Mouse (Mus musculus): ENCODE data around the gene Fbn1.
A peak's percentile ranks its signal among the peaks of the same experiment; 100 is the strongest.

The Fbn1 gene

GRCm38 (mm10) chr2:125456059-125456789 is 51.6 kb downstream of the Fbn1 start:
- no peak for DNase-seq (ENCODE audit: low spot score)

DNA sequence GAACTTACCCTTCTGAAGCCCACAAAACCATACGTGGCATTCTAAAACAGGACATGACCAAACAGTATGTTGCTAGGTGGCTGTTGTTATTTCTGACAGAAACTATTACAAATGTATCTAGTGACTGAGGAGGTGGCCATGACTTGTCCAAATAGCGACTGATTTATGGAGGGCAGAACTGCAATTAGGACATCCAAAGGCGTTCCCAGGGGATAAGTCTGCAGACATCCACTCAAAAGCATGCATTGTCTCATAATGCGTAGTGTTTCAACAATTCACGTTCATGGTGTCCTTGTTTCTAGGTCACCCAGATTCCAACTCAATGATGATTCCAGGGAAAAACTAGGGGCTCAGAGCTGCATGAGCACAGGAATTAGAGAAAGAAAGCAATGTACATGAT is 53.0 kb downstream of the Fbn1 start:
- no peak for DNase-seq (ENCODE audit: low spot score)

- DNase-seq (ENCODE audit: low spot score): no peak
Observed at GRCm38 (mm10) chr2:125452369-125453097, 55.3 kb downstream of the Fbn1 start.

GRCm38 (mm10) chr2:125449361-125449760 is 58.4 kb downstream of the Fbn1 start:
- DNase-seq (ENCODE audit: low spot score): no peak

DNA sequence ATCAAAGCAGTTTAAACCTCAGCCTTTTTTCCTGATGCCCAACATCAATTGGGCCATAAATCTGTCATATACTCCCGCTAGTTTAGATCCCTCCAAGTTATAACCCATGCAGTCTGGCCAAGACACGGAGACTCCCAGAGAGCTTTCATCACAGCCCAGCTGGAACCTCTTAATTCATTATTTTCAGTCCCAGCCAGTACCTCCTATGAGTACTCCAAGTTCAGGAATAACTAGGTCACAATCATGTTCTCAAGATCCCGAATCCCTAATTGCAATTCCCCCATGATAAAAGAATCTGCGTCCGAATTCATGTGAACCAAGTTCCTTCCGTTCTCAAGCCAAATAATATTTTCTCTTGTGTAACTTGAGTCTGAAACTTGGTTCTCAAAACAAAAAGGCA is 58.9 kb downstream of the Fbn1 start:
- DNase-seq (ENCODE audit: low spot score): no peak

GRCm38 (mm10) chr2:125447274-125447898 is 60.4 kb downstream of the Fbn1 start:
- DNase-seq (ENCODE audit: low spot score): no peak

DNA sequence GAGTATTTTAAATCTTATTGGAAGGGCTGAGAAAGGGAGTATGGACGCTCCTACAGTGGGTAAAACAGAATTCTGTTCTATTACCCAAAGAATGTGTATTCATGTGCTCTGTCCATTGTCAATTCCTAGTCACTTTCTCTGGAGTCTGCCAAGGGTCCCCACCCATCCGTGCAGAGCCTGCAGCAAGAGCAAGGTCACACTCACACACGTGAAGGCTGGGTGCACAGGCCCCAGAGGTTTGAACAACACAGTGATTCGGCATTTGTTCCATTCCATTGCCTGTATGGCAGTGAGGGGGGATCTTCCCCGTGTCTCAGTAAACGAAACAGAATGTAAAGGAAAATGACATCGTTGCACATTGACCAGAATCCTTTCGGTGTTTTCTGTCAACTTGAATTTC is 69.4 kb downstream of the Fbn1 start:
- no peak for DNase-seq (ENCODE audit: low spot score)

DNA sequence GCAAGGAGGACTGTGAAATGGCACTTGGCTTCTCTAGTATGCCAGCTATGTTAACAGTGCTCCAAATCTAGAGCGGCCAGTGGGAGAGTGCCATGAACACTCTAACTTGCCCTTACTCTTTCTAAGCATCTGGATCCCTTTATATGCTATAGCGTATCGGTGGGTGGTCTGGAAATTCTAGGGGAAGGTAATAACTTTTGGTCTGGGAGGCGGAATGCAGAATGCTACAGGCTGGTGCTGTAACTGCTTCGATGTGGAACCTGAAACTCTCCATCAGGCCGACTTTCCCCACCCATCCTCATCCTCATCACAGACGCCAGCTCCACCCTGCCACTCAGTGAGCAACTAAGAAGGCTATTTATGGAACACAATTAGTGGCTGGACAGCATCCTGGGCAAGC is 71.6 kb downstream of the Fbn1 start:
- no peak for DNase-seq (ENCODE audit: low spot score)

GRCm38 (mm10) chr2:125433524-125433923 is 74.3 kb downstream of the Fbn1 start:
- DNase-seq (ENCODE audit: low spot score): no peak

DNA sequence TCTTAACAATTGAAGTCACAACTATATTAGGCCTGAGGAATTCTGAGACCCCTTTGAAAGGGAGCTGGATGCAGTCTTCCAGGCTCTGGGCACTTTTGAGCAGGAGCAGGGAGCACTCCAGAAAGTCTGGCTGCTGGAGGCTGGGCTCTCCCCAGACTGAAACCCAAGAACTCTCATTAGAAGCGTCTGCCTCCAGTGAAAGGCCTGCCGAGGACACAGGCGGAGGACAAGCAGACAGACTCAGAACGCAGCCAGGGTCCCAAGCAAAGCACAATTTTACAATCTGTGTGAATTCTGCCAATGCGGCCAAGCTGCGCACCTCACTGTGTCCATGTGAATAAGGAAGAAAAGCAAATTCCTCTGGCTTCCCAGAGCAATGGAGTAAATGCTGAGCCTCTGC is 76.3 kb downstream of the Fbn1 start:
- no peak for DNase-seq (ENCODE audit: low spot score)

DNA sequence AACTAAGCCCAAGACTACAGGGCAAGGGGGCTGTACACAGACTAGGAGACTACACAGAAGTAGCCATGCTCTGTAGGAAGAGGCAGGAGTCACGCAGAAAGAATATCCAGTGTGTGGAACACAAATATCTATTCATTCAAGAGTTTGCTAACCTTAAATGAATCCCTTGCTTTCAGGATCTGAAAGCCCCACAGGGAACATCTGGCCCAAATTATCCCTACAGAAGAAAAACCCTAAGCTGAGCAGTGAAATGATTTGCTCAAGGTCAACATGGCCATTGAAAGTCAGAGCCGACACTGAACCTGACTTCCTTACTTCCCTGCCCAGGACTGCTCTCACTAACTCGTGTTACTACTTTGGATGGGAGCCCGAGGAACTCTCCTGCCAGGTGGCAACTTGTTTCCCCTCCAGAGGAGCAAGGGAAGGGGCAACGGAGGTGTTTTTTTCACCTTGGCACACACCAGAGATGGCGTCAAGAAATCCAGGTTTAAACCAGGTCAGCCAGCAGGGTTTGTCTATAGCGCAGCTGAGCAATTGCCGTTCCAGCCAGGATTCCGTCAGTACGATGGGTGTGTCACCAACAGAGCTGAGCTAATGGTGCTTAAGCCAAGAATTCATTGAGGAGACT is 78.9 kb downstream of the Fbn1 start:
- no peak for DNase-seq (ENCODE audit: low spot score)

GRCm38 (mm10) chr2:125420604-125421003 is 87.2 kb downstream of the Fbn1 start:
- DNase-seq (ENCODE audit: low spot score): no peak

- peak; percentile 74 for DNase-seq (ENCODE audit: low spot score)
Observed at GRCm38 (mm10) chr2:125419681-125420080, 88.1 kb downstream of the Fbn1 start.

- DNase-seq (ENCODE audit: low spot score): no peak
Observed at GRCm38 (mm10) chr2:125418546-125418945, 89.2 kb downstream of the Fbn1 start.

DNA sequence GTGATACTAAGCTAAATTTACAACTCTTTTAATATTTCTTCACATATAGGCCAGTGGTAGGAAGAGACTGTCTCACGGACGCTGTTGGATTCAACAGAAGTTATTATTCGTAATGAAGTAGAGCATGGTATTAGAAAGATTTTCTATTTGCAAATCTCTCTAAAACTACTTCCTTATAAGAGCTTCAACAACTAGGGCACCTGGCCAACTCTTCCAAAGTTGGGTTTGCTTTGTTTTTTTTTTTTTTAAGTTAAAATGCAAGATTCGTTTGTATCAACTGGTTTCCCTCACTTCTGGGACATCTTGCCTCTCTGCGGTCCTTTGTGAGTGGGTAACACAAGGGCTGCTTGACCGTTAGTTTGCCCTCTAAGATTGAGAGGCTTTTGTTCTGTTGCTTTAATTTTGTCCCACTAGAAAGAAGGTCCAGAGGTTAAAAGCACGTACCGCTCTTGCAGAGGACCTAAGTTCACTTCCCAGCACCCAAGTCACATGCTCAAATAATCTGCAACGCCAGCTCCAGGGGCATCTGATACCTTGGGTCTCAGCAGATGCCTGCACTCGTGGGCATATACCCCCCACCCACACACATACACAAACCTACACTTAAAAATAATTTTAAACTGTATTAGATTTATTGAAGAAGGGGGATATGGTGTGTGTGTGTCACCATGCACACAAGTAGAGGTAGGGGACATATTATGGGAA is 91.1 kb downstream of the Fbn1 start:
- no peak for DNase-seq (ENCODE audit: low spot score)

- no peak for DNase-seq (ENCODE audit: low spot score)
Observed at GRCm38 (mm10) chr2:125412351-125412750, 95.4 kb downstream of the Fbn1 start.

DNA sequence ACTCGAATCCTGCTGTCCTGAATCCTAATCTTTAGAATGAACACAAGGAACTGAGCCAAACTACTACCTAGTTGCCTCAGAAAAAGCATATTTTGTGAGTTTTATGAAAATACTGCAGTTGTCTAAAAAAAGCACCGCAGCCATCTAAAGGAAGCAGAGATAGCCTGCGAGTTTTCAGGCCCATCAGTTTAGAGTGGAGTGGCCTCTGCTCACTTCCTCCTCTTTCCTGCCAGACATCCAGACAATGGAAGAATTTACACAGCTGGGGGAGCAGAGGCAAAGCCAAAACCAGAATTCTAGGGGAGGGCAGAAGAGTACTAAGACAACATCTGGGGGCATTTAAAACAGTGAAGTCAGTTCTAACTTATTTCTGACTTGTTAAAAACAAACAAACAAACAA is 96.0 kb downstream of the Fbn1 start:
- no peak for DNase-seq (ENCODE audit: low spot score)

DNA sequence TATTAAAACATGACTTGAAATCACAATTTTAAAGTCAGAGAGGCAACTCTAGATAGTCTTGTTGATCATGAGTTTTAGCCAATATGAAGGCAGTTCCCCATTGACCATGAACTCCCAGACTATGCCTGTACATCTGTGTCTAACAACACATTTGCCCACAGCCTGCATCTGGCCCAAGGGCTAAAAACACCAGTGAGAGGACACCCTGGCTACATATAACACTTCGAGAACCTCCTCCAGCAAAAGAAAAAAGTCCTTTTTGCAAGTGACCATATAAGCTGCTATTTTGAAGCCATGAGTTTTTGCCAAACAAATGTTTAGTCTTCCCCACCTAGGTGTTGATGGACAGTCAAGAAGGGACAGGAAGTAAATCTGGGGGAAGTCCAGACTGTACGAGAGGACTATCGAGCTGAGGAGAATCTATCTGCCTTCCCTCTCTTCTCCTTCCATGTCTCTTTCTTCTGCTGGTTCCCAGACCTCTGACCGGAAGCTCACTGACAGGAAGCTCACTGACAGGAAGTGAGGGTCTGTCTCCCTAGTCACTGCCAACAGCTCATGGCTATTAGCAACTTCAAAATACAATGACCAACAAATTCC is 103.2 kb downstream of the Fbn1 start:
- no peak for DNase-seq (ENCODE audit: low spot score)

GRCm38 (mm10) chr2:125402276-125402675 is 105.5 kb downstream of the Fbn1 start:
- DNase-seq (ENCODE audit: low spot score): no peak

DNA sequence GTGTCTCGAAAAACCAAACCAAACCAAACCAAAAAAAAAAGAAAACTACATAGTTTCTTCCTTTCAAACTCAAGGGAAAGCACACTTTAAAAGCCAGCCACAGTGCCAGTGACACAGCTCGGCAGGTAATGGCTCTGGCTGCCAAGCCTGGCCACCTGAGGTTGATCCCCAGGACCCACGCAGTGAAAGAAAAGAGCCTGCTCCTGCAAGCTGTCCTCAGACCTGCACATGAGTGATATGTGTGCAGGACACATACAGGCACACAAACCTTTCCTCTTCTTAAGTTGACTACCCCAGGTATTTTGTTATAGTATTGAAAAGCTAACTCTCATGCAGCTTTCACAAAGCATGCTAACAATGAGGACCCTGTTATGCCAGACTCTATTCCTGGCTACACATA is 107.7 kb downstream of the Fbn1 start:
- DNase-seq (ENCODE audit: low spot score): no peak

- DNase-seq (ENCODE audit: low spot score): no peak
Observed at GRCm38 (mm10) chr2:125397796-125398195, 110.0 kb downstream of the Fbn1 start.
